Mouse (Mus musculus): ENCODE data around the gene Synpr.

- TF ChIP-seq CTCF (IDR thresholded peaks at IDR 0.05; ENCODE audit: low read depth, low read length) (no peak), GATA1 (IDR thresholded peaks at IDR 0.05; ENCODE audit: borderline replicate concordance, low read length) (no peak)
These were observed 242 bp downstream of the Synpr start for GRCm38 (mm10) chr14:13284845-13285198.

All from G1E (cell line).